Mouse (Mus musculus) T-helper 1 cell (primary cell): Measurements from ENCODE around the gene Chrne.

Source experiments
- in situ Hi-C: fragments of 300-600 bp; cut with MboI, MseI; formaldehyde crosslinking; loops from one replicate; pipeline ENCODE4 v1.15.1; 2025; ENCODE audit warnings: high pct_unique_total_duplicates

The Chrne gene

GRCm38 (mm10) chr11:70619101-70619500 is at the start of gene Chrne:
Gene Chrne, minus strand, starts transcription at chr11:70619216.
- in situ Hi-C loops: loop anchor here (5.0 to 25.0 kb wide), 4 partner anchors 48 to 1882 kb away; partner anchors contain the start of gene Spag7

GRCm38 (mm10) chr11:70668335-70668770 is 49.3 kb upstream of the Chrne start:
- in situ Hi-C loops: loop anchor here (5.0 kb wide), 1 partner anchor 51 kb away; the partner anchor contains the start of genes 4930544D05Rik and Chrne

GRCm38 (mm10) chr11:70667271-70668150 is 48.5 kb upstream of the Chrne start:
- in situ Hi-C loops: loop anchor here (5.0 kb wide), 1 partner anchor 50 kb away; the partner anchor contains the start of genes 4930544D05Rik and Chrne

GRCm38 (mm10) chr11:70666687-70667086 is 47.7 kb upstream of the Chrne start:
- in situ Hi-C loops: loop anchor here (5.0 kb wide), 1 partner anchor 49 kb away; the partner anchor contains the start of genes 4930544D05Rik and Chrne

GRCm38 (mm10) chr11:70664741-70665140 is 45.7 kb upstream of the Chrne start:
- in situ Hi-C loops: loop anchor here (5.0 kb wide), 1 partner anchor 47 kb away; the partner anchor contains the start of genes 4930544D05Rik and Chrne

GRCm38 (mm10) chr11:70663957-70664356 is 44.9 kb upstream of the Chrne start:
- in situ Hi-C loops: no loop called here

- in situ Hi-C loops: no loop called here
Measured at GRCm38 (mm10) chr11:70663101-70663500, 44.1 kb upstream of the Chrne start.

GRCm38 (mm10) chr11:70660571-70660970 is 41.6 kb upstream of the Chrne start:
- in situ Hi-C loops: no loop called here

GRCm38 (mm10) chr11:70658942-70659341 is 39.9 kb upstream of the Chrne start:
- in situ Hi-C loops: no loop called here

GRCm38 (mm10) chr11:70658521-70658920 is 39.5 kb upstream of the Chrne start:
- in situ Hi-C loops: no loop called here

GRCm38 (mm10) chr11:70657991-70658390 is 39.0 kb upstream of the Chrne start:
- in situ Hi-C loops: no loop called here

GRCm38 (mm10) chr11:70657573-70657972 is 38.6 kb upstream of the Chrne start:
- in situ Hi-C loops: no loop called here

- in situ Hi-C loops: no loop called here
Measured at GRCm38 (mm10) chr11:70656964-70657363, 37.9 kb upstream of the Chrne start, which contains the start of gene Eno3. Gene Eno3, plus strand, starts transcription at chr11:70657202.

GRCm38 (mm10) chr11:70656456-70656927 is 37.5 kb upstream of the Chrne start:
- in situ Hi-C loops: no loop called here

- in situ Hi-C loops: no loop called here
Measured at GRCm38 (mm10) chr11:70655571-70656455, 36.8 kb upstream of the Chrne start.

- in situ Hi-C loops: no loop called here
Measured at GRCm38 (mm10) chr11:70654923-70655570, 36.0 kb upstream of the Chrne start.

- in situ Hi-C loops: no loop called here
Measured at GRCm38 (mm10) chr11:70654198-70654922, 35.3 kb upstream of the Chrne start, which contains the start of gene Pfn1. Gene Pfn1, minus strand, starts transcription at chr11:70654644.

GRCm38 (mm10) chr11:70653345-70654197 is 34.6 kb upstream of the Chrne start:
- in situ Hi-C loops: no loop called here

- in situ Hi-C loops: no loop called here
Measured at GRCm38 (mm10) chr11:70652884-70653344, 33.9 kb upstream of the Chrne start.
